Comparison of ENCODE assay signal across 14 mouse cellular contexts in genomic region chr3:152913625-152914024, GRCm38 (mm10).
"Had no signal": no experiment of that assay in that cellular context is flagged by ENCODE, and none has a peak within 500 bp of the region (broad histone marks: within the 10 kb centered on the region; RNA-seq: fewer than 3 reads in every experiment).

No protein-coding gene starts in this region.

- H3K27me3 ChIP-seq: midbrain, embryonic 12.5 days; neural tube, embryonic 12.5 days; stomach, embryonic 15.5 days had no signal

- H3K4me3 ChIP-seq: midbrain, embryonic 12.5 days; neural tube, embryonic 12.5 days; stomach, embryonic 15.5 days had no signal

- H3K9ac ChIP-seq: liver, embryonic 14.5 days; lung, embryonic 14.5 days; midbrain, embryonic 12.5 days; neural tube, embryonic 12.5 days; stomach, embryonic 15.5 days had no signal

- DNase-seq: lung, adult 18-20 months; lung, embryonic 14.5 days; lung, postnatal 10 days; lung, postnatal 4 days; midbrain, embryonic 14.5 days; right cerebral cortex, postnatal 14 days; thymus, adult 2 months; thymus, postnatal 25 days; thymus, postnatal 4 days had no signal

- H3K36me3 ChIP-seq: midbrain, embryonic 12.5 days; neural tube, embryonic 12.5 days; stomach, embryonic 15.5 days had no signal

- H3K4me1 ChIP-seq: midbrain, embryonic 12.5 days; neural tube, embryonic 12.5 days; stomach, embryonic 15.5 days had no signal

- H3K27ac ChIP-seq: liver, embryonic 14.5 days; midbrain, embryonic 12.5 days; neural tube, embryonic 12.5 days; stomach, embryonic 15.5 days; stomach, postnatal 0 days had no signal

- H3K4me2 ChIP-seq: lung, embryonic 14.5 days; midbrain, embryonic 12.5 days; neural tube, embryonic 12.5 days; stomach, embryonic 15.5 days had no signal

- H3K9me3 ChIP-seq: midbrain, embryonic 12.5 days; neural tube, embryonic 12.5 days; stomach, embryonic 15.5 days had no signal
